Mouse (Mus musculus): ENCODE measurements around the gene Erich6b.

DNA sequence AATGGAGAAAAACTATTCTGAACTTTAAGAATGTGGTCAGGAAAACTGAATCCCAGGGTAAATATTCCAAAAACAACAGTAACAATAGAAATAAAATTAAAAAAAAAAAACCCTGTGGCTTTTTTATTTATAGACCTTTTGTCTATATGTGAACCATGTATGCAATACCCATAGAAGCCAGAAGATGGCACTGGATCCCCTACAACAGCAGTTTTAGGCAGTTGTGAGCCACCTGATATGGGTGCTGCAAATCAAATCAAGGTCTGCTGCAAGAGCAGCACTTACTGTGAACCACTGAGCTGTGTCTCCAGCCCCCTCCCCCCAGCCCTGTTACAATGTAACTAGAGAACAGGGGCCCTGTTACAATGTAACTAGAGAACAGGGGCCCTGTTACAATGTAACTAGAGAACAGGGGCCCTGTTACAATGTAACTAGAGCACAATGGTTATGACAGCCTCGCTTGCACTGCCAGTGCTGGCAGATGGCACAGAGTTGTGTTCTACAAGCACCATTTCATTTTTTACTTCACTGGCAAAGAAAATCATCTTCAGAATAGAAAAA lies 27.1 kb downstream of the Erich6b start:
- TF ChIP-seq CTCF (conservative IDR thresholded peaks at IDR 0.05 in 1 of 2, IDR thresholded peaks at IDR 0.05 in 1 of 2; ENCODE audit: low read depth in 2 of 2, low read length in 2 of 2) (peak in 1 of 2 experiments; percentile 26; a peak in 2 of 4 replicates), IRF4 (IDR thresholded peaks at IDR 0.05; ENCODE audit: low read depth, low read length) (no peak), POLR2AphosphoS2 (IDR thresholded peaks at IDR 0.05; ENCODE audit: low read depth, low read length) (no peak)
